Mouse (Mus musculus) midbrain, embryonic 14.5 days (tissue): ENCODE results near the gene Adrb1. TPM values are rescaled to one million over a fixed set of nuclear protein-coding genes. Genes with fewer than 3 reads are reported as not detected.
A peak's percentile ranks its signal among the peaks of the same experiment; 100 is the strongest.
"Not testable (repeated sequence)": the region's sequence is repeated elsewhere in the genome, so short reads cannot be mapped to it uniquely, and the experiment has no call there.

Source experiments
- ATAC-seq: fragments of 200-750 bp; cut with Nextera tagmentation; 2 replicates; pipeline ENCODE4 v1.8.0; 2017; ENCODE audit warnings: moderate number of reproducible peaks, moderate library complexity; ENCODE audit not compliant: low FRiP score, low TSS enrichment
- DNase-seq: peaks from one replicate; pipeline ENCODE4 v3.0.0-alpha.2; 2015
- H3K27ac ChIP-seq: fragments of 300-500 bp; sonication (generic); replicated peaks from 2 replicates; pipeline ENCODE4 v1.5.1; 2014; ENCODE audit warnings: mild to moderate bottlenecking, low read depth, low read length, moderate library complexity
- H3K27me3 ChIP-seq: fragments of 300-500 bp; sonication (generic); 2 replicates; pipeline ENCODE4 v1.6.1; 2014; ENCODE audit warnings: low read length, control low read depth, mixed read lengths; ENCODE audit not compliant: control insufficient read depth, insufficient read depth
- H3K36me3 ChIP-seq: fragments of 300-500 bp; sonication (generic); 2 replicates; pipeline ENCODE4 v1.6.1; 2014; ENCODE audit warnings: low read length, control low read depth; ENCODE audit not compliant: control insufficient read depth, insufficient read depth
- H3K4me1 ChIP-seq: fragments of 300-500 bp; sonication (generic); 2 replicates; pipeline ENCODE4 v1.6.1; 2014; ENCODE audit warnings: mild to moderate bottlenecking, antibody characterized with exemption, low read length, control low read depth; ENCODE audit not compliant: control insufficient read depth, insufficient read depth
- H3K4me2 ChIP-seq: fragments of 300-500 bp; sonication (generic); 2 replicates; pipeline ENCODE4 v1.6.1; 2014; ENCODE audit warnings: mild to moderate bottlenecking, low read length, moderate library complexity
- H3K4me3 ChIP-seq: fragments of 300-500 bp; sonication (generic); replicated peaks from 2 replicates; pipeline ENCODE4 v1.5.1; 2014; ENCODE audit warnings: low read depth, low read length
- H3K9ac ChIP-seq: fragments of 300-500 bp; sonication (generic); replicated peaks from 2 replicates; pipeline ENCODE4 v1.6.1; 2014; ENCODE audit warnings: mild to moderate bottlenecking, low read length, moderate library complexity
- H3K9me3 ChIP-seq: fragments of 300-500 bp; sonication (generic); 2 replicates; pipeline ENCODE4 v1.6.1; 2016; ENCODE audit warnings: low read length, control low read depth, mixed read lengths; ENCODE audit not compliant: control insufficient read depth
- WGBS: fragments of 180-500 bp; shearing (Covaris S2); extraction: QIAGEN DNeasy Blood & Tissue Kit; methylation state at CpG from one replicate; pipeline ENCODE4 v1.1.7; 2014; 5-methylcytosine and 5-hydroxymethylcytosine counted together
- polyA plus RNA-seq: library from polyadenylated mRNA; unstranded; fragments of >200 nt; fragmentation: Nextera tagmentation; extraction: Ambion mirVana; gene quantifications from 2 replicates; pipeline ENCODE4 v1.2.1, GENCODE M21; 2014

The Adrb1 gene
- polyA plus RNA-seq, 1 experiment from 2014 or later, result 0.91 TPM

DNA sequence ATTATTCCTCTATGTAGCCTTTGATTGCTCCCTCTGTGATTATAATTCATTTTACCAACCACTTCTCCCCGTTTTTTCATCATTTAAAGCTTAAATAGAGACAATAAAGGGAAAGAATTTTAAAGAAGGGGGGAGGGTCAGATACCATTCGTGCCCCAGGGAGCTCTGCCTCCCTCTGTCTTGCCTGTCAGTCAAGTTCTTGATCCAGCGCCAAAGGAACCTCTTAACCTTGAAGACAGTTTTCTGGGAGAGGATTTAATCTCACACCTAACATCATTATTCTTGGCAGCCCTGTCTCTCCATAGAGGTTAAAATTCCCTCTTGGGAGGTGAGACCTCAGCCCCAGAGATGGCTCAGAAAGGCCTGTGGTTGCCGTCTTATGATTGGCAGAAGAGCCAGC, 28.7 kb downstream of the Adrb1 start:
- H3K4me3 ChIP-seq, result no peak overlapping the region
- no peaks in the 10 kb centered on the region for H3K36me3 ChIP-seq
- H3K9me3 ChIP-seq, result no peaks in the 10 kb centered on the region
- H3K4me1 ChIP-seq, result no peaks in the 10 kb centered on the region; the same call in 1 of the 2 replicates
- no peak overlapping the region for H3K4me2 ChIP-seq
- H3K27ac ChIP-seq, result no peak overlapping the region
- ATAC-seq (no peak), DNase-seq (peak; percentile 43)
- H3K27me3 ChIP-seq, result no peaks in the 10 kb centered on the region
- H3K9ac ChIP-seq, result no peak overlapping the region
- WGBS, result 11% methylated on average over 4 of the region's 4 CpGs

DNA sequence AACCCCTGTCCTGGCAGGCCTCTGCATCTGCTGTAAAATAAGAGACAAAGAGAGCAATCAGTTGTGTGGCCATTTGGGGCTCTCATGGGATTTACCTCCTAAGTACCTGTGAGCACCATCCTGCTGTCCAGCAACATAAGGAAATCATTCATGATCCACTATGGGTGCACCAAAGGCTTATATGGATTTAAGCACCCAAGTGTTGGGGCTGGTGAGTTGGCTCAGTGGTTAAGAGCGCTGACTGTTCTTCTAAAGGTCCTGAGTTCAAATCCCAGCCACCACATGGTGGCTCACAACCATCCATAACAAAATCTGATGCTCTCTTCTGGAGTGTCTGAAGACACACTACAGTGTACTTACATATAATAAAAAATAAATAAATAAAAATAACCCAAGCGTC, 32.5 kb downstream of the Adrb1 start:
- ATAC-seq, H3K9ac ChIP-seq, H3K27ac ChIP-seq, H3K4me3 ChIP-seq, H3K9me3 ChIP-seq, H3K27me3 ChIP-seq, H3K36me3 ChIP-seq, H3K4me2 ChIP-seq, H3K4me1 ChIP-seq, DNase-seq: not testable (repeated sequence)
- 94% methylated on average over 2 of the region's 2 CpGs for WGBS

DNA sequence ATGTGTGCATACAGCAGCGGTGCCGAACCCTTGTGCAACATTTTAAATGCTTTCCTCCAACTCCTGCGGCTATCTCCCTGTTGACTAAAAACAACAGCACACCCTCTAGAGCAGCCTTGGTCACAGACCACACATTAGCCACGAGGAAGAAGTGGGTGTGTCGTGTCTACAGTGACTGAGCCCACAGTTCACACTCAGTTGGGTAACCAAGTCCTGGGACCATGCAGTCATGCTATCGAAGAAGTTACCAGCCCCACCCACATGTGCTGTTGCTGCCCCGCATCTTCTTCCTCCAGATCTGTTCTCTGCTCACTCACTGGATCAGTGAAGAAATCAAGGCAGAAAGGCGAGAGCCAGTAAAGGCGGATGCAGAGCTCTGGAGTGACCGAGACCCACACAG, 34.4 kb downstream of the Adrb1 start:
- no peak overlapping the region for H3K4me2 ChIP-seq
- no peaks in the 10 kb centered on the region for H3K9me3 ChIP-seq
- H3K27ac ChIP-seq, result no peak overlapping the region
- no peaks in the 10 kb centered on the region for H3K27me3 ChIP-seq
- no peak for DNase-seq
- ATAC-seq, result no peak
- no peaks in the 10 kb centered on the region for H3K36me3 ChIP-seq
- H3K4me1 ChIP-seq, result no peaks in the 10 kb centered on the region; the same call in 1 of the 2 replicates
- 90% methylated on average over 10 of the region's 10 CpGs for WGBS
- no peak overlapping the region for H3K4me3 ChIP-seq
- H3K9ac ChIP-seq, result no peak overlapping the region

DNA sequence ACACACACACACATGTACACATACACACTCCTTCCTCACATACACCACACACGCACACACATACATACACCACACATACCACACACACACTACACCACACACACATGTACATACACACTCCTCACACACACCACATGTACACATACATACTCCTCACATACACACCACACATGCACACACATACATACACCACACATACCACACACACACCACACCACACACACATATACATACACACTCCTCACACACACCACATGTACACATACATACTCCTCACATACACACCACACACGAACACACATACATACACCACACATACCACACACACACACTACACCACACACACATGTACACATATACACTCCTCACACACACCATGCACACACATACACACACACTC, 36.3 kb downstream of the Adrb1 start:
- no peak for DNase-seq
- WGBS, result 98% methylated on average over 2 of the region's 2 CpGs
- no peak for ATAC-seq
- no peaks in the 10 kb centered on the region for H3K36me3 ChIP-seq
- no peak overlapping the region for H3K9ac ChIP-seq
- H3K4me2 ChIP-seq, result no peak overlapping the region
- H3K4me3 ChIP-seq, result no peak overlapping the region
- no peaks in the 10 kb centered on the region for H3K9me3 ChIP-seq
- H3K27ac ChIP-seq, result no peak overlapping the region
- no peaks in the 10 kb centered on the region for H3K4me1 ChIP-seq
- no peaks in the 10 kb centered on the region for H3K27me3 ChIP-seq

DNA sequence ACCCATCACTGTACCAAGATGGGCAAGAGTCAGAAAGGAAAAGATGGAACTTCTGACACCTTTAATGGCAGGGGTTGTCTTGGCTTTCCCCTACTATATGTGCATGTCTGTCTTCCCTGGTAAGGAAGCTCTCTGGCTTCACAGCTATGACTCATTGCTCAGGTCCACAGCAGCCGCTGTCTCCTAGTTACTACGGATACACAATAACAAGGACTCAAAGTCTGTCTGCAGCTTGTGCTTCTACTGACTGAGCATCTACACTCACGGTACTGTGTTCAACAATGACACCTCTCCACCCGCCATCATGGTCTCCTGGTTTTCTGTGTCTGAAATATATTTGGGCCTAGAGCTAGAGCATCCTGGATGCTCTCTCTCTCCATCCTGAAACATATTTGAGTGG, 37.7 kb downstream of the Adrb1 start:
- no peaks in the 10 kb centered on the region for H3K27me3 ChIP-seq
- no peak overlapping the region for H3K27ac ChIP-seq
- no peaks in the 10 kb centered on the region for H3K9me3 ChIP-seq
- H3K4me2 ChIP-seq, result no peak overlapping the region
- H3K4me1 ChIP-seq, result no peaks in the 10 kb centered on the region
- H3K4me3 ChIP-seq, result no peak overlapping the region
- DNase-seq (no peak), ATAC-seq (no peak)
- WGBS, result 92% methylated on average over 4 of the region's 4 CpGs
- H3K36me3 ChIP-seq, result no peaks in the 10 kb centered on the region
- H3K9ac ChIP-seq, result no peak overlapping the region

DNA sequence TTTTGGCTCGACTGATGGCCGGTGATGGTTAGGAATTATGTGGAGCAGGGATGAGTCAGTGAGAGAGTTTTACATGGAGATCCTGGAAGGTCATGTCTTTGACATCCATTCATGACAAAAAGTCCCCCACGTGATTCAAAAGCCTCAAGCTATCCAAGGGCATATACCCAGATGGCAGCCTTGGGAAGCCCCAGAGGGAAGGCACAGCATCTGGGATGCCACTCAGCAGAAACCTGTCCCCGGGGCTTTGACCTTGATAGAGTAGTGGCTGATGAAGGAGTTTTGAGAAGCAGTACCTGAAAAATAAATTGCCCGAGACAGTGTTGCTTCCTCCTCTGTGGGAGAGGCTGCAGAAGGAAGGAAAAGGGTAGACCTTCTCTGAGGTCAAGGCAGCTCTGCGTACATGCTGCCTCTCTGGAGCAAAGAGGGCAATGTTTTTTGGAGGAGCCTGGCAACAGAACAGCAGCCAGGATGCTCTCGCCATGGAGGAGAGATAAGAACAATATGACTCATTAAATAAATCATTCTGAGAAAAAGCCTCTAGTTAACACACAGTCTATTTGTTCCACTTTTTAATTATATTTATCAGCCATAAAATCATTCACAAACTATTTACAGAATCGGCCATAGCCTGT, 38.4 kb downstream of the Adrb1 start:
- ATAC-seq, result no peak
- Histone ChIP-seq H3K9me3 (no peaks in the 10 kb centered on the region), H3K4me2 (no peak overlapping the region)

DNA sequence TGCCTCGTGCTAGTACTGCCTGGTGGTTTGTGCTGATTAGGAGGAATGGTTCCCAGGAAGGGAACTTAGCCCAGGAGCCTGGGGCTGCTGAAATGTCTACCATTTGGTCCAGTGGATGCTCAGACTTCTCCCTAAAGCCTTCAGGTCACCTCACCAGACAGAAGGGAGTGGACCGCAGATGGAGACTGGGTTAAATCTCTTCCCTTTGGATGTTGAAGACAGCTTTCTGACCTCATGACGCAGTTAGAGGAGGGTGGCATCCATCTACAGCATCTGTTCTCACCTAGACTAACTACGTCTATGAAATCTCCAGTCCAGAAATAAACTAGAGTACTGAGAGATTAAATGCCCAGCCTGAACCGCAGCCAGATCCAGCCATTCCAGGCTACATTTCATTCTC, 39.1 kb downstream of the Adrb1 start:
- no peak overlapping the region for H3K4me3 ChIP-seq
- no peaks in the 10 kb centered on the region for H3K27me3 ChIP-seq
- no peaks in the 10 kb centered on the region for H3K4me1 ChIP-seq
- 92% methylated on average over 5 of the region's 5 CpGs for WGBS
- no peak overlapping the region for H3K9ac ChIP-seq
- H3K27ac ChIP-seq, result no peak overlapping the region
- ATAC-seq (no peak), DNase-seq (no peak)
- H3K4me2 ChIP-seq, result no peak overlapping the region
- H3K9me3 ChIP-seq, result no peaks in the 10 kb centered on the region
- H3K36me3 ChIP-seq, result no peaks in the 10 kb centered on the region

More for the DNA sequence above, 38.4 kb downstream of the Adrb1 start:
- Histone ChIP-seq H3K9ac (no peak overlapping the region), H3K27me3 (no peaks in the 10 kb centered on the region), H3K27ac (no peak overlapping the region), H3K4me1 (no peaks in the 10 kb centered on the region), H3K36me3 (no peaks in the 10 kb centered on the region), H3K4me3 (no peak overlapping the region)
- WGBS, result 92% methylated on average over 8 of the region's 8 CpGs
- DNase-seq, result no peak

DNA sequence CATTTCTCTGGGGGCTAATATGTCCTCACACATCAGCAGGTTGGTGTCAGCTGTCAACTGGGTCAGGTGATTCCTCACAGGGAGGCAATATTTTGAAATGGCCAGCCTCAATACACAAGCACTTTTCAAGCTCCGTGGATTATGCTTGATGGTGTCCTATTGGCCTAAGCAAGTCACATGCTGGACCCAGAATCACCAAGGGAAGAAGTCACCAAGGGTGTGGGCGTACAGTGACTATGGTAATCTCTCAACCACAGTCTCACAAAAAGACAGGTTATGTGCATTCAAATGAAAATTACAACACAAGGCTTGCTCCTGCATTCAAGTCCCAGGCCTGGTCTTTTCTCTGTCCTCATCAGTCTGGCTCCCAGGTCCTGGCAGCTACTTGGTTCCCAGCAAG, 39.7 kb downstream of the Adrb1 start:
- Histone ChIP-seq H3K27me3 (no peaks in the 10 kb centered on the region), H3K4me2 (no peak overlapping the region), H3K36me3 (no peaks in the 10 kb centered on the region), H3K27ac (no peak overlapping the region), H3K9me3 (no peaks in the 10 kb centered on the region), H3K4me1 (no peaks in the 10 kb centered on the region), H3K4me3 (no peak overlapping the region), H3K9ac (no peak overlapping the region)
- WGBS, result 91% methylated on average over 2 of the region's 2 CpGs
- ATAC-seq (no peak), DNase-seq (no peak)

DNA sequence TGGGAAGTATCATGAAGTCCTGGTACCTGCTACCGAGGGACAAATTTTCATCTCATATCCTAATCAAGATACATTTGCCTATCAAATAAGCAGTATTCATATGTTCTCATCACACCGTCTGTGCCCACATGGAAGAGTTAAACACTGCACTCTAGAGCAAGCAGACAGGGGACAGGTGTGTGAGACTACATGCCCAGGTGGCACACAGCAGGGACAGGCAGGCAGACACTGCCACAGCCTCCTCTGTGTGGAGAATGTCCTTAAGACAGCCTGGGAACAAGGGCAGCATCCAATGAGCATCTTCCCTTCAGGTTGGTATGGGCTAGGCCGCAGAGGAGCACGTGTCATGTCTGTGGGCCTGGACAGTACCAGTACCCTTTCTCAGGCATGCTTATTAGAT, 40.7 kb downstream of the Adrb1 start:
- DNase-seq (no peak), ATAC-seq (no peak)
- H3K9me3 ChIP-seq, result no peaks in the 10 kb centered on the region
- no peak overlapping the region for H3K4me3 ChIP-seq
- H3K36me3 ChIP-seq, result no peaks in the 10 kb centered on the region
- H3K4me1 ChIP-seq, result no peaks in the 10 kb centered on the region
- H3K9ac ChIP-seq, result no peak overlapping the region
- H3K4me2 ChIP-seq, result no peak overlapping the region
- no peak overlapping the region for H3K27ac ChIP-seq
- 91% methylated on average over 4 of the region's 4 CpGs for WGBS
- no peaks in the 10 kb centered on the region for H3K27me3 ChIP-seq
